ENCODE assay signal across 12 mouse cellular contexts in genomic region chr13:23757921-23758320, GRCm38 (mm10). TPM values are rescaled to one million over a fixed set of nuclear protein-coding genes. Genes with fewer than 3 reads are reported as not detected.
A peak's percentile ranks its signal among the peaks of the same experiment; 100 is the strongest.
DNase-seq lines count a peak whose midpoint lies in the region; ATAC-seq and TF ChIP-seq lines count a peak whose summit lies in the region.
"Had no signal": no experiment of that assay in that cellular context is flagged by ENCODE, and none has a peak within 500 bp of the region (broad histone marks: within the 10 kb centered on the region; RNA-seq: fewer than 3 reads in every experiment).

No protein-coding gene starts in this region.

- peak overlapping the region; percentile 57; the same call in 1 of the 2 replicates for H3K4me2 ChIP-seq in hindbrain, embryonic 12.5 days (replicated peaks)
- no peak overlapping the region for H3K4me2 ChIP-seq in hindbrain, embryonic 16.5 days (ENCODE audit: low read length)
- peak overlapping the region; percentile 65 for H3K4me2 ChIP-seq in midbrain, embryonic 14.5 days (ENCODE audit: low read length)
- H3K4me2 ChIP-seq in midbrain, embryonic 13.5 days (replicated peaks) = no peak overlapping the region
- peak overlapping the region; percentile 76 for H3K4me2 ChIP-seq in embryonic facial prominence, embryonic 14.5 days (ENCODE audit: low read depth, low read length)
- peak overlapping the region; percentile 75 for H3K4me2 ChIP-seq in liver, postnatal 0 days (ENCODE audit: low read depth, low read length)

- H3K27me3 ChIP-seq in hindbrain, embryonic 12.5 days = no peaks in the 10 kb centered on the region
- H3K27me3 ChIP-seq in hindbrain, embryonic 16.5 days (replicated peaks; ENCODE audit: control insufficient read depth, insufficient read depth, low read length) = no peaks in the 10 kb centered on the region
- no peaks in the 10 kb centered on the region for H3K27me3 ChIP-seq in midbrain, embryonic 14.5 days (ENCODE audit: control insufficient read depth, insufficient read depth, low read length)
- no peaks in the 10 kb centered on the region for H3K27me3 ChIP-seq in midbrain, embryonic 13.5 days
- H3K27me3 ChIP-seq in embryonic facial prominence, embryonic 14.5 days (replicated peaks; ENCODE audit: control insufficient read depth, insufficient read depth, low read length) = no peaks in the 10 kb centered on the region
- H3K27me3 ChIP-seq in liver, postnatal 0 days (ENCODE audit: insufficient read depth, low read length) = no peaks in the 10 kb centered on the region

- no peaks in the 10 kb centered on the region for H3K36me3 ChIP-seq in hindbrain, embryonic 12.5 days
- H3K36me3 ChIP-seq in hindbrain, embryonic 16.5 days (ENCODE audit: control insufficient read depth, insufficient read depth, low read length) = no peaks in the 10 kb centered on the region
- H3K36me3 ChIP-seq in midbrain, embryonic 14.5 days (ENCODE audit: control insufficient read depth, insufficient read depth, low read length) = no peaks in the 10 kb centered on the region
- no peaks in the 10 kb centered on the region for H3K36me3 ChIP-seq in midbrain, embryonic 13.5 days
- no peaks in the 10 kb centered on the region for H3K36me3 ChIP-seq in embryonic facial prominence, embryonic 14.5 days (ENCODE audit: control insufficient read depth, insufficient read depth, low read length)
- no peaks in the 10 kb centered on the region for H3K36me3 ChIP-seq in liver, postnatal 0 days (replicated peaks; ENCODE audit: insufficient read depth, low read length)

- WGBS in hindbrain, embryonic 12.5 days = 52% methylated on average over 3 of the region's 3 CpGs
- WGBS in hindbrain, embryonic 16.5 days = 48% methylated on average over 3 of the region's 3 CpGs
- WGBS in midbrain, embryonic 14.5 days = 46% methylated on average over 3 of the region's 3 CpGs
- 50% methylated on average over 3 of the region's 3 CpGs for WGBS in midbrain, embryonic 13.5 days
- 54% methylated on average over 3 of the region's 3 CpGs for WGBS in embryonic facial prominence, embryonic 14.5 days
- 47% methylated on average over 3 of the region's 3 CpGs for WGBS in liver, postnatal 0 days (ENCODE audit: insufficient replicate concordance)

- H3K27ac ChIP-seq in hindbrain, embryonic 12.5 days = no peak overlapping the region
- no peak overlapping the region for H3K27ac ChIP-seq in hindbrain, embryonic 16.5 days (ENCODE audit: low read depth, low read length)
- H3K27ac ChIP-seq in midbrain, embryonic 14.5 days (replicated peaks; ENCODE audit: low read depth, low read length) = no peak overlapping the region
- H3K27ac ChIP-seq in midbrain, embryonic 13.5 days = no peak overlapping the region
- peak overlapping the region; percentile 93 for H3K27ac ChIP-seq in embryonic facial prominence, embryonic 14.5 days (replicated peaks; ENCODE audit: low read depth, low read length)
- H3K27ac ChIP-seq in liver, postnatal 0 days (ENCODE audit: low read depth) = peak overlapping the region; percentile 92

- H3K4me3 ChIP-seq in hindbrain, embryonic 12.5 days = no peak overlapping the region
- H3K4me3 ChIP-seq in hindbrain, embryonic 16.5 days (ENCODE audit: low read length) = no peak overlapping the region
- no peak overlapping the region for H3K4me3 ChIP-seq in midbrain, embryonic 14.5 days (replicated peaks; ENCODE audit: low read depth, low read length)
- no peak overlapping the region for H3K4me3 ChIP-seq in midbrain, embryonic 13.5 days (replicated peaks)
- H3K4me3 ChIP-seq in embryonic facial prominence, embryonic 14.5 days (ENCODE audit: low read depth, low read length) = peak overlapping the region; percentile 45
- H3K4me3 ChIP-seq in liver, postnatal 0 days (ENCODE audit: low read depth, low read length) = no peak overlapping the region

- H3K9me3 ChIP-seq in hindbrain, embryonic 12.5 days (replicated peaks) = no peaks in the 10 kb centered on the region
- no peaks in the 10 kb centered on the region for H3K9me3 ChIP-seq in hindbrain, embryonic 16.5 days (ENCODE audit: control insufficient read depth, low read length)
- H3K9me3 ChIP-seq in midbrain, embryonic 14.5 days (ENCODE audit: control insufficient read depth, low read length) = no peaks in the 10 kb centered on the region
- no peaks in the 10 kb centered on the region for H3K9me3 ChIP-seq in midbrain, embryonic 13.5 days
- H3K9me3 ChIP-seq in embryonic facial prominence, embryonic 14.5 days (ENCODE audit: control insufficient read depth, low read length) = no peaks in the 10 kb centered on the region
- H3K9me3 ChIP-seq in liver, postnatal 0 days (ENCODE audit: low read length) = no peaks in the 10 kb centered on the region

- ATAC-seq in hindbrain, embryonic 12.5 days (ENCODE audit: low FRiP score) = no peak
- no peak for ATAC-seq in hindbrain, embryonic 16.5 days
- no peak for ATAC-seq in midbrain, embryonic 14.5 days (ENCODE audit: low FRiP score, low TSS enrichment)
- ATAC-seq in midbrain, embryonic 13.5 days = no peak
- no peak for ATAC-seq in embryonic facial prominence, embryonic 14.5 days (ENCODE audit: low read depth)
- ATAC-seq in liver, postnatal 0 days = no peak
- no peak for ATAC-seq in megakaryocyte-erythroid progenitor cell, adult 5-6 weeks (replicated peaks; ENCODE audit: low FRiP score, low TSS enrichment, poor library complexity, severe bottlenecking)

- H3K9ac ChIP-seq in hindbrain, embryonic 12.5 days = no peak overlapping the region
- H3K9ac ChIP-seq in hindbrain, embryonic 16.5 days (ENCODE audit: low read depth, low read length) = no peak overlapping the region
- no peak overlapping the region for H3K9ac ChIP-seq in midbrain, embryonic 14.5 days (replicated peaks; ENCODE audit: low read length)
- no peak overlapping the region for H3K9ac ChIP-seq in midbrain, embryonic 13.5 days (replicated peaks)
- no peak overlapping the region; the same call in 1 of the 2 replicates for H3K9ac ChIP-seq in embryonic facial prominence, embryonic 14.5 days (ENCODE audit: low read depth, low read length)
- H3K9ac ChIP-seq in liver, postnatal 0 days (replicated peaks) = no peak overlapping the region

- TF ChIP-seq EP300 in liver, postnatal 0 days (IDR thresholded peaks at IDR 0.05; ENCODE audit: low read depth) = no peak

- peaks cover 16% of the 10 kb centered on the region for H3K4me1 ChIP-seq in hindbrain, embryonic 12.5 days
- H3K4me1 ChIP-seq in hindbrain, embryonic 16.5 days (ENCODE audit: control insufficient read depth, insufficient read depth, low read depth, low read length) = peaks cover 11% of the 10 kb centered on the region
- H3K4me1 ChIP-seq in midbrain, embryonic 14.5 days (ENCODE audit: control insufficient read depth, insufficient read depth, low read length) = peaks cover 18% of the 10 kb centered on the region
- H3K4me1 ChIP-seq in midbrain, embryonic 13.5 days (replicated peaks) = peaks cover 23% of the 10 kb centered on the region
- H3K4me1 ChIP-seq in embryonic facial prominence, embryonic 14.5 days (ENCODE audit: control insufficient read depth, insufficient read depth, low read length) = peaks cover 7% of the 10 kb centered on the region
- peaks cover 14% of the 10 kb centered on the region for H3K4me1 ChIP-seq in liver, postnatal 0 days (ENCODE audit: insufficient read depth)

- no peak for TF ChIP-seq CTCF in liver, postnatal 0 days (IDR thresholded peaks at IDR 0.05; ENCODE audit: low read depth)

- no peak for DNase-seq in midbrain, embryonic 14.5 days
- no peak for DNase-seq in embryonic facial prominence, embryonic 14.5 days (ENCODE audit: low spot score)
- no peak for DNase-seq in liver, postnatal 0 days
- DNase-seq in layer of hippocampus, adult 9-10 months (ENCODE audit: low spot score) = no peak
- DNase-seq: adrenal gland, postnatal 25 days; cerebellum, adult 8-10 months; heart, postnatal 4 days had no signal

RNA-seq across cellular contexts. Expression of gene Hist1h4b, which starts 1.1 kb away (rescaled TPM):
- polyA plus RNA-seq in hindbrain, embryonic 12.5 days (2016; fragmentation: Nextera tagmentation; extraction: Ambion mirVana) = 5.0 and 5.5 TPM in 2 replicates
- polyA plus RNA-seq in hindbrain, embryonic 16.5 days (2015; fragmentation: Nextera tagmentation; extraction: Ambion mirVana) = 1.1 TPM in 1 of 2 replicates, not detected in the other
- polyA plus RNA-seq in midbrain, embryonic 14.5 days (2014; fragmentation: Nextera tagmentation; extraction: Ambion mirVana) = 2.8 and 5.0 TPM in 2 replicates
- polyA plus RNA-seq in midbrain, embryonic 13.5 days (2015; fragmentation: Nextera tagmentation; extraction: Ambion mirVana) = 4.6 and 5.2 TPM in 2 replicates
- polyA plus RNA-seq in embryonic facial prominence, embryonic 14.5 days (2014; fragmentation: Nextera tagmentation; extraction: Ambion mirVana) = 3.5 and 4.7 TPM in 2 replicates
- 2.5 and 3.2 TPM in 2 replicates for polyA plus RNA-seq in liver, postnatal 0 days (2015; fragmentation: Nextera tagmentation; extraction: Ambion mirVana)
- total RNA-seq in megakaryocyte-erythroid progenitor cell, adult 5-6 weeks (2014; fragmentation: Nextera tagmentation) = 164 and 186 TPM in 2 replicates
- total RNA-seq in megakaryocyte-erythroid progenitor cell, adult 5-6 weeks (2017) = 396 and 733 TPM in 2 replicates
- polyA plus RNA-seq: liver, adult 2 months had no signal

RNA-seq across cellular contexts. Expression of gene Hist1h4a, which starts 3.1 kb away (rescaled TPM):
- polyA plus RNA-seq in hindbrain, embryonic 12.5 days (2016; fragmentation: Nextera tagmentation; extraction: Ambion mirVana) = 0.72 TPM in 1 of 2 replicates, not detected in the other
- polyA plus RNA-seq in hindbrain, embryonic 16.5 days (2015; fragmentation: Nextera tagmentation; extraction: Ambion mirVana) = not detected in 2 replicates
- polyA plus RNA-seq in midbrain, embryonic 14.5 days (2014; fragmentation: Nextera tagmentation; extraction: Ambion mirVana) = 0.47 and 1.1 TPM in 2 replicates
- polyA plus RNA-seq in midbrain, embryonic 13.5 days (2015; fragmentation: Nextera tagmentation; extraction: Ambion mirVana) = 0.44 and 0.57 TPM in 2 replicates
- 0.68 and 0.74 TPM in 2 replicates for polyA plus RNA-seq in embryonic facial prominence, embryonic 14.5 days (2014; fragmentation: Nextera tagmentation; extraction: Ambion mirVana)
- 0.40 and 0.49 TPM in 2 replicates for polyA plus RNA-seq in liver, postnatal 0 days (2015; fragmentation: Nextera tagmentation; extraction: Ambion mirVana)
- 58.4 and 68.4 TPM in 2 replicates for total RNA-seq in megakaryocyte-erythroid progenitor cell, adult 5-6 weeks (2014; fragmentation: Nextera tagmentation)
- 328 and 432 TPM in 2 replicates for total RNA-seq in megakaryocyte-erythroid progenitor cell, adult 5-6 weeks (2017)
- polyA plus RNA-seq: liver, adult 2 months had no signal

RNA-seq across cellular contexts. Expression of gene Hist1h3a, which starts 4.3 kb away (rescaled TPM):
- polyA plus RNA-seq in hindbrain, embryonic 12.5 days (2016; fragmentation: Nextera tagmentation; extraction: Ambion mirVana) = 3.3 and 6.1 TPM in 2 replicates
- 0.89 and 1.2 TPM in 2 replicates for polyA plus RNA-seq in hindbrain, embryonic 16.5 days (2015; fragmentation: Nextera tagmentation; extraction: Ambion mirVana)
- 2.2 TPM in 2 replicates for polyA plus RNA-seq in midbrain, embryonic 14.5 days (2014; fragmentation: Nextera tagmentation; extraction: Ambion mirVana)
- polyA plus RNA-seq in midbrain, embryonic 13.5 days (2015; fragmentation: Nextera tagmentation; extraction: Ambion mirVana) = 1.4 and 3.3 TPM in 2 replicates
- polyA plus RNA-seq in embryonic facial prominence, embryonic 14.5 days (2014; fragmentation: Nextera tagmentation; extraction: Ambion mirVana) = 3.7 and 4.9 TPM in 2 replicates
- 6.1 and 7.5 TPM in 2 replicates for polyA plus RNA-seq in liver, postnatal 0 days (2015; fragmentation: Nextera tagmentation; extraction: Ambion mirVana)
- total RNA-seq in megakaryocyte-erythroid progenitor cell, adult 5-6 weeks (2014; fragmentation: Nextera tagmentation) = 67.8 and 132 TPM in 2 replicates
- 285 and 495 TPM in 2 replicates for total RNA-seq in megakaryocyte-erythroid progenitor cell, adult 5-6 weeks (2017)

RNA-seq across cellular contexts. Expression of gene Hist1h1a, which starts 5.5 kb away (rescaled TPM):
- polyA plus RNA-seq in hindbrain, embryonic 12.5 days (2016; fragmentation: Nextera tagmentation; extraction: Ambion mirVana) = 2.4 and 2.7 TPM in 2 replicates
- polyA plus RNA-seq in hindbrain, embryonic 16.5 days (2015; fragmentation: Nextera tagmentation; extraction: Ambion mirVana) = 0.44 TPM in 1 of 2 replicates, not detected in the other
- 0.93 TPM in 1 of 2 replicates, not detected in the other for polyA plus RNA-seq in midbrain, embryonic 14.5 days (2014; fragmentation: Nextera tagmentation; extraction: Ambion mirVana)
- polyA plus RNA-seq in midbrain, embryonic 13.5 days (2015; fragmentation: Nextera tagmentation; extraction: Ambion mirVana) = 1.6 and 2.2 TPM in 2 replicates
- 3.2 and 3.5 TPM in 2 replicates for polyA plus RNA-seq in embryonic facial prominence, embryonic 14.5 days (2014; fragmentation: Nextera tagmentation; extraction: Ambion mirVana)
- polyA plus RNA-seq in liver, postnatal 0 days (2015; fragmentation: Nextera tagmentation; extraction: Ambion mirVana) = 2.8 and 4.6 TPM in 2 replicates
- total RNA-seq in megakaryocyte-erythroid progenitor cell, adult 5-6 weeks (2014; fragmentation: Nextera tagmentation) = 324 and 695 TPM in 2 replicates
- 1,816 and 2,974 TPM in 2 replicates for total RNA-seq in megakaryocyte-erythroid progenitor cell, adult 5-6 weeks (2017)

RNA-seq across cellular contexts. Expression of gene Hist1h3b, which starts 5.9 kb away (rescaled TPM):
- polyA plus RNA-seq in hindbrain, embryonic 12.5 days (2016; fragmentation: Nextera tagmentation; extraction: Ambion mirVana) = 4.5 and 11.1 TPM in 2 replicates
- 1.7 and 2.7 TPM in 2 replicates for polyA plus RNA-seq in hindbrain, embryonic 16.5 days (2015; fragmentation: Nextera tagmentation; extraction: Ambion mirVana)
- polyA plus RNA-seq in midbrain, embryonic 14.5 days (2014; fragmentation: Nextera tagmentation; extraction: Ambion mirVana) = 3.5 and 4.0 TPM in 2 replicates
- 6.3 and 8.7 TPM in 2 replicates for polyA plus RNA-seq in midbrain, embryonic 13.5 days (2015; fragmentation: Nextera tagmentation; extraction: Ambion mirVana)
- 6.6 and 11.5 TPM in 2 replicates for polyA plus RNA-seq in embryonic facial prominence, embryonic 14.5 days (2014; fragmentation: Nextera tagmentation; extraction: Ambion mirVana)
- polyA plus RNA-seq in liver, postnatal 0 days (2015; fragmentation: Nextera tagmentation; extraction: Ambion mirVana) = 10.2 and 16.0 TPM in 2 replicates
- total RNA-seq in megakaryocyte-erythroid progenitor cell, adult 5-6 weeks (2014; fragmentation: Nextera tagmentation) = 324 and 486 TPM in 2 replicates
- 276 and 731 TPM in 2 replicates for total RNA-seq in megakaryocyte-erythroid progenitor cell, adult 5-6 weeks (2017)

Comparison
In these comparisons a context has a peak if more than half of its experiments do, and no peak if none do; other contexts are left out.
1. H3K4me2 ChIP-seq: peak in hindbrain, embryonic 12.5 days (single experiment), midbrain, embryonic 14.5 days (single experiment), embryonic facial prominence, embryonic 14.5 days (single experiment) and liver, postnatal 0 days (single experiment); none in hindbrain, embryonic 16.5 days (single experiment) and midbrain, embryonic 13.5 days (single experiment).
2. H3K27ac ChIP-seq: peak in embryonic facial prominence, embryonic 14.5 days (single experiment) and liver, postnatal 0 days (single experiment); none in hindbrain, embryonic 12.5 days (single experiment), hindbrain, embryonic 16.5 days (single experiment), midbrain, embryonic 14.5 days (single experiment) and midbrain, embryonic 13.5 days (single experiment).